Mouse (Mus musculus) NIH3T3 (cell line): ENCODE measurements around the gene Patz1.

ENCODE experiments used
- DNase-seq: peaks from one replicate; pipeline ENCODE4 v3.0.0-alpha.2; 2012; ENCODE audit warnings: low read depth

Gene Patz1

GRCm38 (mm10) chr11:3288521-3289301 is at the start of gene Patz1:
Gene Patz1 (plus strand): TSS chr11:3288874.
- DNase-seq = peak; percentile 70

DNA sequence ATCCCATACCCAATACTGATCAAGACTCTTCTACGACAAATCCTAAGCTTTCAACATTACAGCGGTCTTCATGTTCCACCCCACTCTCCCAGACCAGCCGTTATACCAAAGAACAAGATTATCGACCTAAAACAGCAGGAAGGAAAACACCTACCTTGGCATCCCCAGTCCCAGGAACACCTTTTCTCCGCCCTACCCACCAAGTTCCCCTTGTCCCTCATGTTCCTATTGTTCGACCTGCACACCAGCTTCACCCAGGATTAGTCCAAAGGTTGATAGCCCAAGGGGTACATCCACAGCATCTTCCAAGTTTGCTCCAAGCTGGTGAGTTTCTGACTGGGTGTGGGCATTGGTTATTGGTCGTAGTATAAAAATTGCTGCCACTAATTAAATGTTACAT is 46.3 kb upstream of the Patz1 start:
- DNase-seq = no peak

DNA sequence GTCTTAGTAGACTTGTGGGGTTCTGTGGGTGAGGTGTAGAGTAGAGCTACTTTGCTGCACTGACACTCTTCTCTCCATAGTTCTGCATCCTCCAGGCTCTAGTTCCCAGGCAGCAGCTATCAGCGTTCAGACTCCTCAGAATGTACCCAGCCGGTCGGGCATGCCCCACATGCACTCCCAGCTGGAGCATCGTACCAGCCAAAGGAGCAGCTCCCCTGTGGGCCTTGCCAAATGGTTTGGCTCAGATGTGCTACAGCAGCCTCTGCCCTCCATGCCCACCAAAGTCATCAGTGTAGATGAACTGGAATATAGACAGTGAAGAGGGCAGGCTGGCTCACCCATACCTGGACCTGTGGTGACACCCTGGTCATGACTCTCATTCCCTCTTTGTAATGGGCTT is 44.9 kb upstream of the Patz1 start:
- no peak for DNase-seq

GRCm38 (mm10) chr11:3247387-3247786 is 41.3 kb upstream of the Patz1 start:
- peak; percentile 56 for DNase-seq

GRCm38 (mm10) chr11:3259537-3259936 is 29.1 kb upstream of the Patz1 start:
- DNase-seq = no peak

GRCm38 (mm10) chr11:3265291-3266078 is 23.2 kb upstream of the Patz1 start:
- DNase-seq = peak; percentile 54

DNA sequence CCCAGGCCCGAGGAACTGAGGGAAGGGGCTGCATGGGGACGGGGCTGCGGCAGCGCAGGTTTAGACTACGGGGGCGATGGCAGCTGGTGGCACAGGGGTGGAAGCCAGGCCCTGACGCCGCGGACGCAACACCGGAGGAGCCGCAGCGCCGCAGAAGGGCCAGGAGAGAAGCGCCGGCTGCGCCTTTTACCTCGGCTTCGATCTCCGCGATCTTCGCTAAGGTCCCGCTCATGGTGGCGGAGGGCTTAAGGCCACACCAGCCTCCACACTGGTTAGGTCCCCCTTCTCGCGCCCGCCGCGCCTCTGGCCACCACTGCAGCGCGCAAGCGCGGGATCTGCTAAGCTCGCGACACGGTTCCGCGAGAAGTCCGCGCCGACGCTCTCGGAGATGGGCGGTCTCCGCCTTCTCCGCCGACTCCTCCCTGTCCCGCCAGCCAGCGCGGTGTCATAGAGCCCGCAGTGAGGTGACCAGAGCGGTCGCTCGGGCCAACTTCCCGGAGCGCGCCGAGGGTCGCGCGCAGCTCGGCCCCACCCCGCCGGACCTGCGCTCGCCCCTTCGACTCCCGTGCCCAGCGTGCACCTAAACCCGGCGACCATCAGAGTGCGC is 22.5 kb upstream of the Patz1 start, which contains the start of gene Drg1:
TSS of gene Drg1 (minus strand) at position 337 of the 607 bp plus-strand sequence.
- peak; percentile 97 for DNase-seq

DNA sequence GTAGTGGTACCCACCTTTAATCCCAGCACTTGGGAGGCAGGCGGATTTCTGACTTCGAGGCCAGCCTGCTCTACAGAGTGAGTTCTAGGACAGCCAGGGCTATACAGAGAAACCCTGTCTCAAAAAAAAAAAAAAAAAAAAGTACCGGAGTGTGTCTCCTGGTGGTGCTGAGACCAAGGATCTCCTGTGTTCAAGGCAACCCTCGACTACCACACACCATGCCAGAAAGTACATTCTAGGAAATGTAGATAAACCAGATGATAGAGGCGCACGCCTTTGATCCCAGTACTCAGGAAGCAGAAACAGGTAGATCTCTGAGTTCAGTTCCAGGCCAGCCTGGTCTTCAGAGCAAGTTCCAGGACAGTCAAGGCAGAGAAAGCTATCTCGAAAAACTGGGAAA is 21.5 kb upstream of the Patz1 start:
- DNase-seq = peak; percentile 36

DNA sequence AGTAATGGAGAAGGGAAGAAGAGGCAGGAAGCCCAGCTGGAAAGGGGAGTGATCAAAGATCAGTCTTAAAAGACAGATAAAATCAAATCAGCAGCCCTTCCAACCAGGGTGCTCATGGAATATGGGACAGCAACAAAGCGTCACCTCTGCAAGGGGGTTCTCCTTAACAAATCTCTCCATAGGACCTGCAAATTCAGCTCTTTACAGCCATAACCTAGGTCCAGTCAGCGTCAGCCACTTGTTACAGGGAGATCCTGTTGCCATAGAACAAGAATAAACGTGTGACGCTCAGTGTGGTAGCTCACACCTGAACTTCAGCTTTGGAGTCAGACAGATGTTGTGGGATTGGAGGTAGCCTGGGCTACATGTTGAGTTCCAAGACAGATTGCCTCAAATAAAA is 19.4 kb upstream of the Patz1 start:
- DNase-seq = no peak

DNA sequence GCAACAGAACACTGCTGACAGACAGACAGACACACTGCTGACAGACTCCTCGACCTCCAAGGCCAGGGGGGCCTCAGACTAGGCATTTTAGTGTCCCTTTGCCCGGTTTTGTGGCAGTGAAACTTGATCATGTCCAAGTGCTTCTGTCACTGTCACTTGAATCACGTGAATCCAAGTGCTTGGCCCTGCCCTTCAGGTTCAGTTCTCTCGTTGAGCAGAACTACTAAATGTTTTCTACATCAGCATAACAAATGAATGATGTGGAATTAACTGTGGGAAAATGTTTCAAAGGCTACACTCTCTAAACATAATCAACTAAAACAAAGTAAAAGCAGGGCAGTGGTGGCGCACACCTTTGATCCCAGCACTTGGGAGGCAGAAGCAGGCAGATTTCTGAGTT is 10.3 kb upstream of the Patz1 start:
- no peak for DNase-seq

DNA sequence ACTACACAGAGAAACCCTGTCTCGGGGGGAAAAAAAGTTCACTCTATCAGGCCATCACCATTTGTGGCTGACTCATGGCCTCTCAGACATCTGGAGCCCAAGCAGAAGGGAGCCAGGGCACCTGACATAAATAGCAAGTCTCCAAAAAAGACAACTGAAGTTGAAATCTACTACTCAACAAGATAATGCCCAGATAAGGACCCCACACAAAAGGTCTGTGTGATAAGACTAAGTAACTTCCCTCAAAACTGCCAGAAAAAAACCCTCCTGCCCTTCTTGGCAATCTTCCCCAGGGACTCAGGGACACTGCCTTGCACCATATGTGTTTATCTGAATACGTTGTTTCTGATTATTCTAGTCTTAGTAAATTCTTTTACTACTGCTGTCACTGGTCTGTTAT is 8.9 kb upstream of the Patz1 start:
- DNase-seq = no peak

DNA sequence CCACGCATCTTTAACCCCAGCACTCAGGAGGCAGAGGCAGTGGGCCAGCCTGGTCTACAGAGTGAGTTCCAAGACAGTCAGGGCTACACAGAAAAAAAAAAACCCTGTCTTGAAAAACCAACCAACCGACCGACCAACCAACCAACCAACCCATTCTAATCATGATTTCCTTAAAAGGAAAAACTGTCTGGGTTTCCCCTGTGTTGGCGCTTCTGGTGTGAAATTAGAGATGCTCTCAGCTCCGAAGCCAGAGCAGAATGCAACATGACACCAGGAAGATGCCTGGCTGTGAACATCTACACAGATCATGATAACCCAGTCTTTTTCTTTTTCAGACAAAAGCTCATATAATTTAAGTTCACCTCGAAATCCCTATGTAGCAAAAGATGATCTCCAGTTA is 5.8 kb upstream of the Patz1 start:
- no peak for DNase-seq

DNA sequence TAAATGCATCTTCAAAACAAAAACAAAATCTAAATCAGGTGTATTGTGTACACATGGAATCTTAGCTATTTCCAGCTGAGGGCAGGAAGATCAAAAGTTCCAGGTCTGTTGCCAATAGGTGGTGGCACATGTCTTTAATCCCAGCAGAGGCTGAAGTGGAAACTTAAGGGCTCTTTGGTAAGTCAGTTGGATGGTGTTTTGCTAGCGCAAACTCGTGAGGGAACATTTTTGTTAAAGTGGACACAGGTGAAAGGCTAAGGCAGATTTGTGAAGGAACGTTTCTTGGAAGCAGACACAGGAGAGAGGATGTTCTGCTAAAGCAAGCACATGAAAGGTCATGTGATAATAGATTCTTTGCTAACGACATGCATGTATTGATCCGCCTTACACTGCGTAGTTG is 5.0 kb upstream of the Patz1 start:
- DNase-seq = no peak

DNA sequence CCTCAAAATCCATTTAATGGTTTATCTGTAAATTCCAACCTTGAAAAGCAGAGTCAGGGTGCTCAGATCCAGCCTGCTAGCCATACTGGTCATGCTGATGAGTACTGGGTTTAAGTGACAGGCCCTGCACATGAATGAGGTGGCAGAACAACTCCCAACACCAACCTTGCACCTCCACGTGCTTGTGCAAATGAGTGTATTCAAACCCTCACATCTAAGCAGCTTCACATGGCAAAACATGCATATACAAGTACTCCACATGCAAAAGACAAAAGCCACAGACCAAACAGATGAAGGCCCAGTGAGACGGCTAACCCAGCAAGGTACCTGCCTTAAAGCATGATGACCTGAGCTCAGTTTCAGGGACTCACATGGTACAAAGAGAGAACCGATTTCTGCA is 2.7 kb upstream of the Patz1 start:
- no peak for DNase-seq

DNA sequence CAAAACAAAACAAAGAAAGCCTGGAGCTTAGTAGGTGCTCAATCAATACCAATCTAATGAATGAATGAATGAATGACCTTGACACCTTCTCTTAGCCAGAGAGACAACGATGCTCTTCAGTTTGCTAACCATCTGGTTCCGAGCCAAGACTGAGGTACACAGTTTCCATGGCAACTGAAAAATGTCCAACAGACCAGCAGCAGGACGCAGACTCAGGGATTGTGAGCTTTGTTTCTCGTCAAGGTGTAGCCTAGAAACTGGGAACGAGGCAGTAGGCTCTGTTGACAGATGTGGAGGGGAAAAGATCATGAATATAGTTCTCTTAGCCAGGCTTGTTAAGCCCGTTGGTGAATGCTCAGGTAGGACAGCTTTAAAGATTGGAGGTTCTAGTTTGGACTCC is 1.5 kb upstream of the Patz1 start:
- no peak for DNase-seq

DNA sequence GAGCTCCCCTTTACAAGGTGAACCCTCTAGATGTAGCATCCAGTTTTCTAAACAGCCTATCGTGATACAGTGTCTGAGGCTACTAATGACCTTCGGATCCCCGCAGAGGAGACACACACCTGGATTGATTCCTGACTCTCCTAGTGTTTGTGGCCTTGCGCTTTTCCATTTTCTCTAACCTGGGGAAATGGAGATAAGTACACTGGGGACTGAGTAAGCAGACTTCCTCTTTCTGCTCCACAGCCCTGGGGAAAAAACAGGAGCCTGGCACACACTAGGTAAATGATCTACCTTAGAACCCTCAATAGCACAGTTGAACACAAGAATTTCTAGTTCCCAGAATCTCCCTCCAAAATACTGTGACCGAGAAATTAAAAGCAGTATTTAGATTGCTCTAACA is 753 bp upstream of the Patz1 start:
- no peak for DNase-seq

GRCm38 (mm10) chr11:3289302-3289802 is 678 bp downstream of the Patz1 start:
- peak; percentile 88 for DNase-seq

DNA sequence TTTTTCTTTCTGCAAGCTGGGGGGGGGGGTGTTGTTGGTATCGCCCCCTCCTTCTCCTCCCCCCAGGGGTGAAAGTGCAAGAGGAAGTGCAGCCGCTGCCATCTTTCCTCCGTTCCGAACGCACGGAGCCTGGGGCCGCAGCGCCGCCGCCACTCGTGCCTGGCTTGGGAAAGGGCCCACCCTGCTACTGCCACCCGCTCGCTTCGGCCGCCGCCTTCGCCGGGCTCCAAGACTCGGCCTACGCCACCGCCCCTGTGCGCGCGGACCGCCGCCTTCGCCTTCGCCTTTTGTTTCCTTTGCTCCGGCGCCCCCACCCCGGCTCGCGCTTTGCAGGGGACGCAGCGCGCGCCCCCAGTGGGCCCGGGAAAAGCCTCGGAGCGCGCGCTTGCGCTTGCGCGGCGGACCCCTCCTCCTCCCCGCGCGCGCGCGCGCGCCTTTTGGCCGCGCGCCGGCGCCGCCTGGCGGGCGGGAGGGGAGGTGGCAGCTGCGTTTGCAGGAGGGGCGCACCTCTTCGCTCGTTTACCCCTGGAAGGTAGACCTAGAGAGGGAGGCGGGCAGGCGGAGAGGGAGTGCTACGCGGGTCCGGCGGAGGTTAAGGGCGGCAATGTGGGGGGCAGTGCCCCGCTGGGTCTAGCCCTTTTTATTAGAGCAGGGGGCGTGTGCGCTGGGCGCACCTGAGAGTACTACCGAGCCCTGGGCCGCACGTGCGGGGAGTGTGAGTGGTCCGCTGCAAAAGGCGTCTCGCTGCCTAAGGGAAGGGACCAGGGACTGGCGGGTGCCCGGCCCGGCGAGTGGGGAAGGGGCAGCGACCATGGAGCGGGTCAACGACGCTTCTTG is 1.3 kb downstream of the Patz1 start:
- peak; percentile 94 for DNase-seq

- peak; percentile 67 for DNase-seq
Measured at GRCm38 (mm10) chr11:3290640-3291310, 2.1 kb downstream of the Patz1 start.

DNA sequence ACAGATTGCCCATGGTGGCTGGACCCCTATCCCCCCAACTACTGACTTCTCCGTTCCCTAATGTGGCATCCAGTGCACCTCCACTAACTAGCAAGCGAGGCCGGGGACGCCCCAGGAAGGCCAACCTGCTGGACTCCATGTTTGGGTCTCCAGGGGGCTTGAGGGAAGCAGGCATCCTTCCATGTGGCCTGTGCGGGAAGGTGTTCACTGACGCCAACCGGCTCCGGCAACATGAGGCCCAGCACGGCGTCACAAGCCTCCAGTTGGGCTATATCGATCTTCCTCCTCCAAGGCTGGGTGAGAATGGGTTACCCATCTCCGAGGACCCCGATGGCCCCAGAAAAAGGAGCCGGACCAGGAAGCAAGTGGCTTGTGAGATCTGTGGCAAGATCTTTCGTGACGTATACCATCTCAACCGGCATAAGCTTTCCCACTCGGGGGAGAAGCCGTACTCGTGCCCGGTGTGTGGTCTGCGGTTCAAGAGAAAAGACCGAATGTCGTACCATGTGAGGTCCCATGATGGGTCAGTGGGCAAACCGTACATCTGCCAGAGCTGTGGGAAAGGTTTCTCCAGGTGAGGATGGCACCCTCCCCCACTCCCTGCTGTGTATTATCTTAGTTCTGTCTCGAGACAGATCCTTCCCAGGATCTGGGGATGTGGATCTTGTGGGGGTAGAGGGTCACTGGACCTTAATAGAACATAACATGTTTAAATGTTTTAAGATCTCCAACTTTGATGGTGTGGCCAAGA is 2.8 kb downstream of the Patz1 start:
- DNase-seq = peak; percentile 30

- peak; percentile 83 for DNase-seq
Measured at GRCm38 (mm10) chr11:3292062-3292421, 3.4 kb downstream of the Patz1 start.
